Mouse (Mus musculus) cerebellum, adult 9-11 months (tissue): ENCODE measurements around the gene Rpl24.
A peak's percentile ranks its signal among the peaks of the same experiment; 100 is the strongest.

ENCODE experiments used
- DNase-seq: peaks from one replicate; pipeline ENCODE4 v3.0.0; 2022

Rpl24 gene

DNA sequence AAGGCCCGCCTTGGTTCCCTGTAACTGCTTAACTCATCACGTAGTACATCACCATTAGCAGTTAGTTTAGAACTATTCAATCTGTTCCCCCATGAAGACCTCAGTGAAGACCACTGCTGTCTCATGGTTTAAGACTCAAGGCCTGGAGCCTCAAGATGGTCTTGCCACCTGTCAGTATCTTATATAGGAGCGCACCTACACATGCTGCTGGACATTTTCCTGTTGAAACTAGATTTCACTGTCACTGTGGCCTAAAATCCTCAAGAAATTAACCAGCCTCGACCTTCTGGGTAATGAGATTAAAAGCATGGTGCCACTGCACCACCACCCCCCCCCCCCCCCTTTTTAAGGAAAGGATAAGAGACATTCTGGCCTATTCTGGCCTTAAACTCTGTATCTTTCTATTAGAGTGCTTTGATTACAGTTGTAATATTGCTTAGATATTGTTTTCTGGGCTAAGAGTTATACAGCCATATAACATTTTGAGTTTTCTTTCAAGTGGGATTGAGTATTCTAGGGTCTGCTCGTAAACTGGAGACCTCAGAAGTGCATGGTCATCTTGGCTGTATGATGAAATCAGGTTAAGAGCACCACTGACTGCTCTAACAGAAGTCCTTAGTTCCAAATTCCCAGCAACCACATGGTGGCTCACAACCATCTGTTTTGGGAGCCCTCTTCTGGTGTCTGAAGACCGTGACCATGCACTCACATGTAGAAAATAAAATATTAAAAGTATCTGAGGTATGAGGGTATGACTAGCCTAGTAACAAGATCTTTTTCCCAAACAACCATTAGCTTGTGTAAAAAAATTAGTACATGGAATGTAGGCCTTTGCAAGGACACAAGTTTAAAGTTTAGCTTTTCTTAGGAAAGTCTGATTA is 5.9 kb downstream of the Rpl24 start:
- no peak for DNase-seq

DNA sequence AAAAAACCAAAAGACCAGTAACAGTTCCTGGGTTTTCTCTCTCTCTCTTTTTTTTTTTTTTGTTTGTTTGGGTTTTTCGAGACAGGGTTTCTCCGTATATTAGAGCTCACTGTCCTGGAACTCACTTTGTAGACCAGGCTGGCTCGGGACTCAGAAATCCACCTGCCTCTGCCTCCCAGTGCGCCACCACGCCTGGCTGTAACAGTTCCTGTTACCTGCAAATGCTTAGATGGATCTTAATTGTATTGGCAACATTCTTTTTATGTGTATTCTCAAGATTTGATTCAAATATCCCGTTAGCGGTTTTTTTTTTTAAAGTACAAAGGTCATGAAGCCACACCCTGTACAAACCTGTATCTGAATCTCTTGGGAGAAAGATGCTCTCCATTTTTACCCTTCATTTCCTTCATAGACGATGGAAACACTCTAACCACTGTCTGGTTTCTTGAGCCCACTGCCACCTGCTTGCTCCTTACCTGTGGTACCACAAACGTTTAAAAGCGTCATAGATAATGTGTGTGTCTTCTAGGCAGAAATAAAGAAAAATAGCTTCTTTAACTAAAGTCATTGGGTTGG is 6.6 kb downstream of the Rpl24 start:
- peak; percentile 38 for DNase-seq

DNA sequence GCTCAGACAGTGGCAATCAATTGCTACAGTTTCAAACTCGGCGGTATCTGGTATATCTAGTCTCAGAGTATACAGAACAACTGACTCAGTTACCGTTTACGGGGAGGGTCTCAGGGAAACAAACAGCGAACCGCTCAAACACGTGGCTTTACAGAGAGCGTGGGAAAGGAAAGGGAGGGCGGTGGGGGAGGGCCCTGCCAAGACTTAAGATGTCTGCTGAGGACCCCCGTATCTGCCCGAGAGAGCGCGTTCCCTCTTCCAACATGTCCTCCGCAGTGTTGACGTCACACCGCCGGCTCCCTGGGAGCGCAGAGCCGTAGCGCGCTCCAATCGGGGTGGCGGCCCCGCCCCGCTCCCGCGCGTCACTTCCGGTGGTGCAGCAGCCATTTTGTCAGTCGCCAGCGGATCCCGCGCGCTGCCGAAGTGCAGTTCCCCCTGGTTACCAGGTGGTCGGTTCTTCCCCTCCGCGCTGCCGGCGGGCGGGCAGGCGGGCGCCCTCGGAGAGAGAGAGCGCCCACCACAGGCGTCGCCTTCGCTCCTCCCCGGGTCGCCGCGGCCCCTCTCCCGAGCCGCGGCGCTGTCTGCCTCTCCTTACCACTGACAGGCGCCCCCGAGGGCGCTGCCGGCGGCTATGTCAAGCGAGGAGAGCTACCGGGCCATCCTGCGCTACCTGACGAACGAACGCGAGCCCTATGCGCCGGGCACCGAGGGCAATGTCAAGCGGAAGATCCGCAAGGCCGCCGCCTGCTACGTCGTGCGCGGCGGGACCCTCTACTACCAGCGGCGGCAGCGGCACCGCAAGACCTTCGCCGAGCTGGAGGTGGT is 7.6 kb downstream of the Rpl24 start, which contains the start of gene Zbtb11:
TSS of gene Zbtb11 (plus strand) at position 453 of the 825 bp plus-strand sequence.
- peak; percentile 99 for DNase-seq

DNA sequence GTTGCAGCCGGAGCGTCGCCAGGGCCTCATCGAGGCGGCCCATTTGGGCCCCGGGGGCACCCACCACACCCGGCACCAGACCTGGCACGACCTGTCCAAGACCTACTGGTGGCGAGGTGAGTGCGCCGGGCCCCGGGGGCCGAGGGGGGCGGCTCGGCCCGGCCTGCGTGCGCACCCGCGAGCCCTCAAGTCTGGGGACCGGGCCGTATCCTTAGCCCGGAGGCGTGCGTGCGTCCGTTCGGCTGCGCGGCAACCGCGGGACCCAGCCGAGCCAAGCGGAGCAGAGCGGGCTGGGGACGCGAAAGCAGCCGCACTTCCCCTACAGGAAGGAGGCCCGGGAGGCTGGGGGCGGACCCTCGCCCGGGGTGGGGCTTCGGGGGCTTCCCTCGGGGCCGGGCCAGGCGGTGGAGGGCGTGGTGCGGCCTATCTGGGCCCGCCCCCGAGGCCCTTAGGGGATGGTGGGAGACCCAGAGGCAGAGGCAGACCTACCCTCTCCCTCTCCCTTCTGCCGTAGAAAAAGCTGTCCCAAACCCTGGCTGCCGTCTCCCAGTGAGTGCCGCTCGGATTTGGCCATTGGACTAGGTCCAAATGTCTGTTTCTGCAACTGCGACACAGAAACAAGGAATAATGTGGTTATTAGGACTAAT is 8.3 kb downstream of the Rpl24 start:
- DNase-seq: peak; percentile 86

DNA sequence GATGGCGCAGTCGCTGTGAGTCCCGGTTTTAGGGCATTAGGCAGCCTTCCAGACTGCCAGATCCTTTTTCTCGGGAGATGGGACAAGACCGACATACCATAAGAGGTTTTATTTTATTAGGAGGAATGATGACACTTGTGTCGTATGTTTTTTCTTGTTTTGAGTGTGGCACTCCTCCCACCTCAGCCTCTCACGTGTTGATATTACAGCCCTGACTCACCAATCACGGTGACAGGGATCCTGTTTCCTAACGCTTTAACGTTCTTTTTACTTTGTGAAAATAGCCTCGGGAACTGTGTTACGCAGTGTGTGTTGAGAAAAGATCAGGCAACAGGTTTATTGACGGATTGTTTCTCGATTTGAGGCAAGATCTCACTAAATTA is 8.8 kb downstream of the Rpl24 start:
- DNase-seq: no peak

DNA sequence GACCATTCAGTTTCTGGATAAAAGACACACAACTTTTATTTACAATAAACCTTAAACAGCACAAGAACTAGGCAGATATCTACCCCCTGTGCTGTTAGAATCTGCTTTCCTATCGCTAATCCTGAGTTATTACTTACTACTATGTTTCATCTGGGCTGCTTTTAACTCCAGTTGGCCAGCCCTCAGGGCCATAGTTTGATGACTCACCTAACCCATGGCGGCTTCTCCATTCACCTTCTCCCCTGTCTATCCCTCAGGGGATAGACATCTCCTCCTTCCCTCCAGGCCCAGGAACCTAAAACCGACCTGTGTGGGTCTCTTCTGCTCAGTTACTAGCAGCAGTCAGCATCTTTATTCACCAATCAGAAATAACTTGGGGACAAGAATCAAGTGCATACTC is 19.9 kb downstream of the Rpl24 start:
- DNase-seq: no peak

DNA sequence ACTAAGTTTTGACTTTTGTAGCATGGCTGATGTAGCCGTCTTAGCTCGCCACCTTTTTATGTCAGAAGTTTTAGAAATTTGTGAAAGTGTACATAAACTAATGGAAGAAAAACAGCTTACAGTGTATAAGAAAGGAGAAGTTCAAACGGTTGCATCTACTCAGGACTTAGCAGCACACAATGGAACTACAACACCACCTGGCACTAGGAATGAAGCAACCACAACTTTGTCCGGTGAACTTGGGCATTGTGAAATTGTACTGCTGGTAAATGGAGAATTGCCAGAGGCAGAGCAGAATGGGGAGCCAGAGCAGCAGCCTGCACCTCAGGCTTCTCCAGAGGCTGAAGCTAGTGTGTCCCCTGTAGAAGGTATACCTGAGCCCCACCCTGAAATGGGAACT is 24.2 kb downstream of the Rpl24 start:
- no peak for DNase-seq

DNA sequence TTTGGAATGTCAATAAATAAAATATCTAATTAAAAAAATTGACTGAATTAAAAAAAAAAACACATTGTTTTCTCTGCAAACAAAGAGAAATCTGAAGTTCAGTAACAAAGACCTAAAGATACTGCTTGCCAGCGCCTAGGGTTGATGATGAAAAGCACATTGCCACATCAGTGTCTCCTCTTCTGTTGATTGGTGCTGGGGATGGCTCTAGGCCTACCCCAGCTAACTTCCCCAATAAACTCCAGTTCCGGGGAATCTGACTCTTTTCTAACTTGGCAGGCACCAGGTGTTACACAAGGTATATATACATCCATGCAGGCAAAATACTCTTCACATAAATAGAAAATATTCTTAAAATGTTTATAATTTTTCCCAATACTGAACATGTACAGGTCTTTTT is 28.2 kb downstream of the Rpl24 start:
- no peak for DNase-seq

DNA sequence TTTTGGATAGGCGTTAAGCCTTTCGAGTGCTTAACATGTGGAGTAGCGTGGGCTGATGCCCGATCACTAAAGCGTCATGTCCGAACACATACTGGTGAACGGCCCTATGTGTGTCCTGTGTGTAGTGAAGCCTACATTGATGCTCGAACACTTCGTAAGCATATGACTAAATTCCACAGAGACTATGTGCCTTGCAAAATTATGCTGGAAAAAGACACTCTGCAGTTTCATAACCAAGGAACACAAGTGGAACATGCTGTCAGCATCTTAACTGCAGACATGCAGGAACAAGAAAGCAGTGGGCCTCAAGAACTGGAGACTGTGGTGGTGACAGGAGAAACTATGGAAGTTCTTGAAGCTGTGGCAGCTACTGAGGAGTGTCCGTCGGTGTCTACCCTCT is 40.7 kb downstream of the Rpl24 start:
- no peak for DNase-seq

DNA sequence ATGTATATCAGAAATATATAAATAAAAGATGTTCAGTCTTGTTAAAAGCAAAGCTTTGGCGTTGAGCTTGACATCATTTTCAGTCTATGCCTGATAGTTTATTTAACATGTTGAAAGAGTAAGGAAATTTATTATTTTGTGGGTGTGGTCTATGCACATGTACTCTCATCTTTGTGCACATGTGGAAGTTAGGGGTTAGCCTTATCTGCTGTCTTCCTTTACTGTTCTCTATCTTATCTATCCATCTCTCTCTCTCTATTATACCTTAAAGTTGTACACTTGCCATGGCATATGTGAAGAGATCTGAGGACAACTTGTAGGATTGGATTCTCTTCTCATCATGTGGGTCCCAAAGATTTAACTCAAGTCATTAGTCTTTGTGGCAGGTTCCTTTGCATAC is 42.8 kb downstream of the Rpl24 start:
- DNase-seq: no peak

DNA sequence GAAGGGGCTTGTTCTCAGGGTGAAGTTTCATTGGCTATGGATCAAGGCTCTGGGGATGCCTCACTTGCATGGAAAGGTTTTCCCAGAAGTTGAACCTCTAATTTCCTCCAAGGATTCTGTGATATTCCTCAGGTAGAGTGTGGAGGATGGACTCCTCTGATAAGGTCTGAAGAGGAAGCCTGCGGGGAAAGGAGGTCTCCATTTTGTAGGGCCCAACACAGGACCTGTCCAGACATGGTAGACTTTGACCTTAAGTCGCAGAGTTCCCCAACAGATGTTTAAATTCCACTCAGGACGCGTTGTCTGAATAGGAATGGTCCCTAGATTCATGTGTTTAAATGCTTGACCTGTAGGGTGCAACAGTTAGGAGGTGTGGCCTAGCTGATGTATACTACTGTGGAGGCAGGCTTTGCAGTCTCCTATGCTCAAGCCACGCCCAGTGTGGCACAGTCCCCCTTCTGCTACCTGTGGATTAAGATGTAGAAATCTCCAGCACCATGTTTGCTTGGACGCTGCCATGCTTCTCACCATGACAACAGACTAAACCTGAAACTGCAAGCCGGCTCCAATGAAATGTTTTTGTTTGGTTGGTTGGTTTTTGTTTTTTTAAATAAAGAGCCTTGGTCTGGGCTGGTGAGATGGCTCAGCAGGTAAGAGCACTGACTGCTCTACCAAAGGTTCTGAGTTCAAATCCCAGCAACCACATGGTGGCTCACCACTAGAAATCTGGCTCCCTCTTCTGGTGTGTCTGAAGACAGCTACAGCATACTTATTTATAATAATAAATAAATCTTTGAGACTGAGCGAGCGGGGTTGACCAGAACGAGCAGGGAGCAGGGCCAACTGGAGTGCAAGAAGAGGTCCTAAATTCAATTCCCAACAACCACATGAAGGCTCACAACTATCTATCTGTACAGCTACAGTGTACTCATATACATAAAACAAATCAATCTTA is 47.0 kb downstream of the Rpl24 start:
- DNase-seq: no peak

DNA sequence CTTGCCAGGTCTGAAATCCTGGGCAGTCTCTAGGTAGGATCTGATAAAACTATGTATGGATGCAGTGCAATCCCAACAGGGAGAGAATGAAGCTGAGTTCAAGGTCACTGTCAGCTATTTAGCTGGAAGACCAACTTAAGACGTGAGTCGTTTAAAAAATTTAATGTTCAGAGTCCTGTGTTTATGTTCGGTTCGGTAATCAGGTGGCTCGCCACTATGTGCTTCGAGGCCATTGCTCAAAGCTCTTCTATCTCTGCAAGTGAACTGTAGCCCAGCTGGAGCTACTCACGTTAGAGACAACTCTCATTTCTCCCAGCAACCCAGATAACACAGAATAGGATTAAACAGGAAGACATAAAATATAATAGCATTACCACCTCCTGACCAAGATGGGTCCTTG is 48.0 kb downstream of the Rpl24 start:
- no peak for DNase-seq

DNA sequence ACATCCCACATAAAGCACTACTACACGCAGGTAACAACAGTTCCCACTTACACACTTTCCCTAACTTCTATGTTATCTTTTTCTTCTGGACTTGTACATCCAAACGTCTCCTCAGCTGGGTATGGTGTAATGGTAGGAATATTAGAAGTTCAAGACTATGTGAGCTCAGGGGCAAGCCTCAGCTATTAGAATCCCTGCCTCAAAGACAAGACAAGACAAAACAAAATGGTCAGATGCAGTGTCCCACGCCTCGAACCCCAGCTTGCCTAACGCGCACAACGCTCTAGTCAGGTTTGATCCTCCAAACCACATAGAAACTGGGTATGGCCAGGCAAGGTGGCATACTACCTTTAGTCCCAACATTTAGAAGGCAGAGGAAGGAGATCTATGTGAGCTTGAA is 53.6 kb downstream of the Rpl24 start:
- DNase-seq: no peak
